Mouse (Mus musculus): ENCODE data around the gene Palm3. TPM values are rescaled to one million over a fixed set of nuclear protein-coding genes. Genes with fewer than 3 reads are reported as not detected.

Palm3 gene
- polyA plus RNA-seq, 1 experiment from 2014 or later: 2.1 TPM

- WGBS: 2% methylated on average over 83 of the region's 83 CpGs
- Histone ChIP-seq H3K4me1 (replicated peaks) (peaks cover 22% of the 10 kb centered on the region), H3K27ac (ENCODE audit: poor library complexity, severe bottlenecking) (no peak overlapping the region), H3K9ac (peak overlapping the region; percentile 64), H3K27me3 (replicated peaks) (peaks cover 34% of the 10 kb centered on the region), H3K9me3 (replicated peaks) (0 out of 2 replicates have a peak, but pooled peaks cover 2% of the 10 kb centered on the region), H3K4me2 (peak overlapping the region; percentile 95), H3K36me3 (no peaks in the 10 kb centered on the region), H3K4me3 (peak overlapping the region; percentile 54)
- ATAC-seq (ENCODE audit: insufficient number of reproducible peaks, low FRiP score): 0 out of 2 replicates have a peak, but pooled peaks have one; percentile 22
These were observed 10.4 kb upstream of the Palm3 start for GRCm38 (mm10) chr8:84010625-84011611.

- WGBS: 1% methylated on average over 45 of the region's 45 CpGs
- H3K9ac ChIP-seq: peak within 1 kb of the TSS; percentile 64
- H3K9me3 ChIP-seq (replicated peaks): 0 out of 2 replicates have a peak, but pooled peaks cover 4% of the 10 kb centered on the region
- peak within 1 kb of the TSS; percentile 95 for H3K4me2 ChIP-seq
- no peak within 1 kb of the TSS for H3K27ac ChIP-seq (ENCODE audit: poor library complexity, severe bottlenecking)
- H3K36me3 ChIP-seq: no peaks in the 10 kb centered on the region
- peak within 1 kb of the TSS; percentile 54 for H3K4me3 ChIP-seq
- ATAC-seq (ENCODE audit: insufficient number of reproducible peaks, low FRiP score): no peak
- H3K4me1 ChIP-seq (replicated peaks): peaks cover 22% of the 10 kb centered on the region
- peaks cover 34% of the 10 kb centered on the region for H3K27me3 ChIP-seq (replicated peaks)
These were observed 9.4 kb upstream of the Palm3 start, which contains the start of gene 2210011C24Rik for GRCm38 (mm10) chr8:84011705-84012498. TSS of gene 2210011C24Rik (minus strand) at chr8:84012171.

GRCm38 (mm10) chr8:84012499-84013165 lies 8.6 kb upstream of the Palm3 start:
- peaks cover 22% of the 10 kb centered on the region for H3K4me1 ChIP-seq (replicated peaks)
- peak overlapping the region; percentile 54 for H3K4me3 ChIP-seq
- H3K4me2 ChIP-seq: peak overlapping the region; percentile 95
- peak overlapping the region; percentile 64 for H3K9ac ChIP-seq
- peak; percentile 30; the same call in 1 of the 2 replicates for ATAC-seq (ENCODE audit: insufficient number of reproducible peaks, low FRiP score)
- H3K27me3 ChIP-seq (replicated peaks): peaks cover 39% of the 10 kb centered on the region
- H3K36me3 ChIP-seq: no peaks in the 10 kb centered on the region
- 0 out of 2 replicates have a peak, but pooled peaks cover 4% of the 10 kb centered on the region for H3K9me3 ChIP-seq (replicated peaks)
- 13% methylated on average over 35 of the region's 35 CpGs for whole genome bisulfite sequencing
- no peak overlapping the region for H3K27ac ChIP-seq (ENCODE audit: poor library complexity, severe bottlenecking)

GRCm38 (mm10) chr8:84015833-84016232 lies 5.4 kb upstream of the Palm3 start:
- no peak overlapping the region for H3K9ac ChIP-seq
- H3K27ac ChIP-seq (ENCODE audit: poor library complexity, severe bottlenecking): no peak overlapping the region
- 0 out of 2 replicates have a peak, but pooled peaks cover 4% of the 10 kb centered on the region for H3K9me3 ChIP-seq (replicated peaks)
- H3K4me3 ChIP-seq: no peak overlapping the region
- ATAC-seq (ENCODE audit: insufficient number of reproducible peaks, low FRiP score): no peak
- H3K4me1 ChIP-seq (replicated peaks): peaks cover 17% of the 10 kb centered on the region
- no peaks in the 10 kb centered on the region for H3K36me3 ChIP-seq
- H3K27me3 ChIP-seq (replicated peaks): peaks cover 50% of the 10 kb centered on the region
- 90% methylated on average over 5 of the region's 5 CpGs for WGBS
- H3K4me2 ChIP-seq: no peak overlapping the region

- no peak overlapping the region for H3K9ac ChIP-seq
- peaks cover 33% of the 10 kb centered on the region for H3K4me1 ChIP-seq (replicated peaks)
- 76% methylated on average over 9 of the region's 9 CpGs for WGBS
These were observed 1.5 kb upstream of the Palm3 start for GRCm38 (mm10) chr8:84019738-84020137.

GRCm38 (mm10) chr8:84021569-84021968 lies 298 bp downstream of the Palm3 start:
- no peak overlapping the region for H3K9ac ChIP-seq
- no peaks in the 10 kb centered on the region for H3K9me3 ChIP-seq (replicated peaks)
- no peak for ATAC-seq (ENCODE audit: insufficient number of reproducible peaks, low FRiP score)
- peaks cover 41% of the 10 kb centered on the region for H3K4me1 ChIP-seq (replicated peaks)
- 45% methylated on average over 12 of the region's 12 CpGs for WGBS
- no peak overlapping the region for H3K4me3 ChIP-seq
- no peaks in the 10 kb centered on the region for H3K36me3 ChIP-seq
- no peak overlapping the region for H3K27ac ChIP-seq (ENCODE audit: poor library complexity, severe bottlenecking)
- H3K4me2 ChIP-seq: peak overlapping the region; percentile 6; the same call in 1 of the 2 replicates
- peaks cover 48% of the 10 kb centered on the region for H3K27me3 ChIP-seq (replicated peaks)

More at GRCm38 (mm10) chr8:84019738-84020137, 1.5 kb upstream of the Palm3 start:
- Histone ChIP-seq H3K4me2 (no peak overlapping the region), H3K27ac (ENCODE audit: poor library complexity, severe bottlenecking) (no peak overlapping the region), H3K9me3 (replicated peaks) (0 out of 2 replicates have a peak, but pooled peaks cover 4% of the 10 kb centered on the region), H3K4me3 (no peak overlapping the region), H3K27me3 (replicated peaks) (peaks cover 31% of the 10 kb centered on the region), H3K36me3 (no peaks in the 10 kb centered on the region)
- ATAC-seq (ENCODE audit: insufficient number of reproducible peaks, low FRiP score): no peak

- no peak overlapping the region for H3K9ac ChIP-seq
- H3K4me1 ChIP-seq (replicated peaks): peaks cover 41% of the 10 kb centered on the region
- H3K27me3 ChIP-seq (replicated peaks): peaks cover 56% of the 10 kb centered on the region
- WGBS: 6% methylated on average over 5 of the region's 5 CpGs
- H3K36me3 ChIP-seq: no peaks in the 10 kb centered on the region
- H3K27ac ChIP-seq (ENCODE audit: poor library complexity, severe bottlenecking): peak overlapping the region; percentile 66
- peak; percentile 52 for ATAC-seq (ENCODE audit: insufficient number of reproducible peaks, low FRiP score)
- no peaks in the 10 kb centered on the region for H3K9me3 ChIP-seq (replicated peaks)
- peak overlapping the region; percentile 35 for H3K4me2 ChIP-seq
- no peak overlapping the region for H3K4me3 ChIP-seq
These were observed 1.8 kb downstream of the Palm3 start for GRCm38 (mm10) chr8:84023085-84023484.

GRCm38 (mm10) chr8:84023631-84024030 lies 2.4 kb downstream of the Palm3 start:
- Histone ChIP-seq H3K9ac (no peak overlapping the region), H3K36me3 (no peaks in the 10 kb centered on the region), H3K9me3 (replicated peaks) (no peaks in the 10 kb centered on the region), H3K27me3 (replicated peaks) (peaks cover 57% of the 10 kb centered on the region), H3K4me3 (no peak overlapping the region), H3K4me1 (replicated peaks) (peaks cover 41% of the 10 kb centered on the region), H3K4me2 (peak overlapping the region; percentile 35), H3K27ac (ENCODE audit: poor library complexity, severe bottlenecking) (peak overlapping the region; percentile 66)
- ATAC-seq (ENCODE audit: insufficient number of reproducible peaks, low FRiP score): no peak
- WGBS: 41% methylated on average over 1 of the region's 1 CpGs

- Histone ChIP-seq H3K9ac (no peak overlapping the region), H3K4me2 (no peak overlapping the region), H3K4me1 (replicated peaks) (peaks cover 41% of the 10 kb centered on the region), H3K36me3 (no peaks in the 10 kb centered on the region), H3K27me3 (replicated peaks) (peaks cover 63% of the 10 kb centered on the region), H3K27ac (ENCODE audit: poor library complexity, severe bottlenecking) (no peak overlapping the region), H3K9me3 (replicated peaks) (no peaks in the 10 kb centered on the region), H3K4me3 (no peak overlapping the region)
- ATAC-seq (ENCODE audit: insufficient number of reproducible peaks, low FRiP score): no peak
- 14% methylated on average over 10 of the region's 10 CpGs for WGBS
These were observed 2.9 kb downstream of the Palm3 start for GRCm38 (mm10) chr8:84024171-84024570.

- no peaks in the 10 kb centered on the region for H3K9me3 ChIP-seq (replicated peaks)
- peak overlapping the region; percentile 44 for H3K4me3 ChIP-seq
- peaks cover 4% of the 10 kb centered on the region; the same call in 1 of the 2 replicates for H3K36me3 ChIP-seq
- peaks cover 41% of the 10 kb centered on the region for H3K4me1 ChIP-seq (replicated peaks)
- peak overlapping the region; percentile 76 for H3K4me2 ChIP-seq
- no peak overlapping the region for H3K27ac ChIP-seq (ENCODE audit: poor library complexity, severe bottlenecking)
- H3K9ac ChIP-seq: peak overlapping the region; percentile 45
- H3K27me3 ChIP-seq (replicated peaks): peaks cover 57% of the 10 kb centered on the region
- WGBS: under 1% methylated on average over 40 of the region's 41 CpGs
- ATAC-seq (ENCODE audit: insufficient number of reproducible peaks, low FRiP score): peak; percentile 64
These were observed 4.6 kb downstream of the Palm3 start for GRCm38 (mm10) chr8:84025863-84026262.
